Mouse (Mus musculus) lung, embryonic 15.5 days (tissue): ENCODE data around the gene Mus81. TPM values are rescaled to one million over a fixed set of nuclear protein-coding genes. Genes with fewer than 3 reads are reported as not detected.
A peak's percentile ranks its signal among the peaks of the same experiment; 100 is the strongest.

Experiments used
- ATAC-seq: fragments of 200-750 bp; cut with Nextera tagmentation; 2 replicates; pipeline ENCODE4 v1.8.0; 2017; ENCODE audit warnings: moderate number of reproducible peaks, borderline replicate concordance; ENCODE audit not compliant: low FRiP score, low TSS enrichment; ENCODE audit errors: extremely low read depth
- H3K27ac ChIP-seq: fragments of 300-500 bp; sonication (generic); 2 replicates; pipeline ENCODE4 v1.5.1; 2015; ENCODE audit warnings: moderate library complexity, mild to moderate bottlenecking, inconsistent platforms
- H3K27me3 ChIP-seq: fragments of 300-500 bp; sonication (generic); 2 replicates; pipeline ENCODE4 v1.6.1; 2015; ENCODE audit warnings: inconsistent platforms
- H3K36me3 ChIP-seq: fragments of 300-500 bp; sonication (generic); 2 replicates; pipeline ENCODE4 v1.6.1; 2015; ENCODE audit warnings: inconsistent platforms
- H3K4me1 ChIP-seq: fragments of 300-500 bp; sonication (generic); 2 replicates; pipeline ENCODE4 v1.6.1; 2015; ENCODE audit warnings: inconsistent platforms
- H3K4me2 ChIP-seq: fragments of 300-500 bp; sonication (generic); 2 replicates; pipeline ENCODE4 v1.6.1; 2015; ENCODE audit warnings: inconsistent platforms, mild to moderate bottlenecking, moderate library complexity
- H3K4me3 ChIP-seq: fragments of 300-500 bp; sonication (generic); 2 replicates; pipeline ENCODE4 v1.5.1; 2015; ENCODE audit warnings: mild to moderate bottlenecking, inconsistent platforms
- H3K9ac ChIP-seq: fragments of 300-500 bp; sonication (generic); 2 replicates; pipeline ENCODE4 v1.6.1; 2015; ENCODE audit warnings: inconsistent platforms
- H3K9me3 ChIP-seq: fragments of 300-500 bp; sonication (generic); 2 replicates; pipeline ENCODE4 v1.6.1; 2016; ENCODE audit warnings: inconsistent platforms
- WGBS: fragments of 180-500 bp; shearing (Covaris S2); methylation state at CpG from one replicate; pipeline ENCODE4 v1.1.7; 2015; 5-methylcytosine and 5-hydroxymethylcytosine counted together
- polyA plus RNA-seq: library from polyadenylated mRNA; unstranded; fragments of >200 nt; fragmentation: Nextera tagmentation; extraction: Ambion mirVana; gene quantifications from 2 replicates; pipeline ENCODE4 v1.2.1, GENCODE M21; 2015

The Mus81 gene
- polyA plus RNA-seq, 1 experiment from 2014 or later, result 43.9 TPM

GRCm38 (mm10) chr19:5455037-5455436 lies 33.2 kb downstream of the Mus81 start:
- no peaks in the 10 kb centered on the region for H3K9me3 ChIP-seq
- H3K4me2 ChIP-seq, result peak overlapping the region; percentile 82
- ATAC-seq, result no peak
- H3K9ac ChIP-seq, result peak overlapping the region; percentile 79; the same call in 1 of the 2 replicates
- no peak overlapping the region; the same call in 1 of the 2 replicates for H3K27ac ChIP-seq
- H3K36me3 ChIP-seq, result peaks cover 6% of the 10 kb centered on the region; the same call in 1 of the 2 replicates
- peak overlapping the region; percentile 71 for H3K4me3 ChIP-seq
- peaks cover 14% of the 10 kb centered on the region for H3K27me3 ChIP-seq
- H3K4me1 ChIP-seq, result peaks cover 32% of the 10 kb centered on the region
- WGBS, result 70% methylated on average over 12 of the region's 12 CpGs

- 70% methylated on average over 6 of the region's 6 CpGs for WGBS
- Histone ChIP-seq H3K4me2 (no peak overlapping the region), H3K27me3 (peaks cover 45% of the 10 kb centered on the region), H3K4me3 (no peak overlapping the region), H3K4me1 (peaks cover 38% of the 10 kb centered on the region), H3K27ac (no peak overlapping the region), H3K9me3 (no peaks in the 10 kb centered on the region), H3K36me3 (peaks cover 6% of the 10 kb centered on the region; the same call in 1 of the 2 replicates), H3K9ac (no peak overlapping the region)
- no peak for ATAC-seq
Observed at GRCm38 (mm10) chr19:5451766-5452165, 36.4 kb downstream of the Mus81 start.

GRCm38 (mm10) chr19:5449673-5450072 lies 38.5 kb downstream of the Mus81 start:
- peaks cover 5% of the 10 kb centered on the region; the same call in 1 of the 2 replicates for H3K36me3 ChIP-seq
- no peak overlapping the region for H3K9ac ChIP-seq
- no peak overlapping the region for H3K4me3 ChIP-seq
- 79% methylated on average over 3 of the region's 3 CpGs for WGBS
- H3K4me1 ChIP-seq, result peaks cover 24% of the 10 kb centered on the region
- no peak for ATAC-seq
- H3K9me3 ChIP-seq, result no peaks in the 10 kb centered on the region
- H3K27me3 ChIP-seq, result peaks cover 48% of the 10 kb centered on the region
- H3K27ac ChIP-seq, result no peak overlapping the region
- H3K4me2 ChIP-seq, result no peak overlapping the region

GRCm38 (mm10) chr19:5448354-5449150 lies 39.6 kb downstream of the Mus81 start:
- ATAC-seq, result peak; percentile 11; the same call in 1 of the 2 replicates
- no peaks in the 10 kb centered on the region for H3K9me3 ChIP-seq
- H3K9ac ChIP-seq, result no peak overlapping the region
- H3K27ac ChIP-seq, result no peak overlapping the region
- no peaks in the 10 kb centered on the region for H3K36me3 ChIP-seq
- WGBS, result 4% methylated on average over 35 of the region's 36 CpGs
- peak overlapping the region; percentile 57 for H3K4me3 ChIP-seq
- H3K4me1 ChIP-seq, result peaks cover 24% of the 10 kb centered on the region
- H3K27me3 ChIP-seq, result peaks cover 48% of the 10 kb centered on the region
- peak overlapping the region; percentile 95 for H3K4me2 ChIP-seq

GRCm38 (mm10) chr19:5447515-5448353 lies 40.5 kb downstream of the Mus81 start, which contains the start of gene Fosl1:
Gene Fosl1 (plus strand): TSS chr19:5447547.
- Histone ChIP-seq H3K27ac (no peak within 1 kb of the TSS), H3K9me3 (no peaks in the 10 kb centered on the region), H3K9ac (peak within 1 kb of the TSS; percentile 25), H3K4me3 (peak within 1 kb of the TSS; percentile 57), H3K4me2 (peak within 1 kb of the TSS; percentile 95), H3K36me3 (no peaks in the 10 kb centered on the region), H3K27me3 (peaks cover 48% of the 10 kb centered on the region), H3K4me1 (peaks cover 24% of the 10 kb centered on the region)
- ATAC-seq, result peak; percentile 73; the same call in 1 of the 2 replicates
- 1% methylated on average over 70 of the region's 70 CpGs for WGBS

GRCm38 (mm10) chr19:5445747-5446146 lies 42.5 kb downstream of the Mus81 start:
- no peaks in the 10 kb centered on the region for H3K9me3 ChIP-seq
- H3K4me3 ChIP-seq, result no peak overlapping the region
- H3K4me1 ChIP-seq, result peaks cover 24% of the 10 kb centered on the region
- H3K9ac ChIP-seq, result no peak overlapping the region
- no peak for ATAC-seq
- no peak overlapping the region for H3K27ac ChIP-seq
- H3K36me3 ChIP-seq, result no peaks in the 10 kb centered on the region
- WGBS, result 87% methylated on average over 5 of the region's 5 CpGs
- H3K4me2 ChIP-seq, result no peak overlapping the region
- H3K27me3 ChIP-seq, result peaks cover 41% of the 10 kb centered on the region

- Histone ChIP-seq H3K4me3 (no peak overlapping the region), H3K4me2 (no peak overlapping the region), H3K27me3 (peaks cover 33% of the 10 kb centered on the region), H3K36me3 (no peaks in the 10 kb centered on the region), H3K9ac (no peak overlapping the region), H3K9me3 (no peaks in the 10 kb centered on the region), H3K4me1 (peaks cover 24% of the 10 kb centered on the region), H3K27ac (no peak overlapping the region)
- 13% methylated on average over 7 of the region's 7 CpGs for WGBS
- no peak for ATAC-seq
Observed at GRCm38 (mm10) chr19:5444954-5445353, 43.2 kb downstream of the Mus81 start.

GRCm38 (mm10) chr19:5444371-5444908 lies 43.8 kb downstream of the Mus81 start:
- no peak for ATAC-seq
- no peak overlapping the region for H3K9ac ChIP-seq
- H3K4me1 ChIP-seq, result peaks cover 24% of the 10 kb centered on the region
- H3K4me3 ChIP-seq, result no peak overlapping the region
- H3K27ac ChIP-seq, result no peak overlapping the region
- 57% methylated on average over 9 of the region's 9 CpGs for WGBS
- H3K27me3 ChIP-seq, result peaks cover 28% of the 10 kb centered on the region
- H3K36me3 ChIP-seq, result no peaks in the 10 kb centered on the region
- no peak overlapping the region for H3K4me2 ChIP-seq
- no peaks in the 10 kb centered on the region for H3K9me3 ChIP-seq

GRCm38 (mm10) chr19:5433951-5434350 lies 54.3 kb downstream of the Mus81 start:
- peak overlapping the region; percentile 85 for H3K27ac ChIP-seq
- H3K36me3 ChIP-seq, result no peaks in the 10 kb centered on the region
- H3K4me1 ChIP-seq, result peaks cover 18% of the 10 kb centered on the region
- H3K9me3 ChIP-seq, result no peaks in the 10 kb centered on the region
- peak overlapping the region; percentile 79 for H3K4me2 ChIP-seq
- H3K27me3 ChIP-seq, result no peaks in the 10 kb centered on the region
- peak overlapping the region; percentile 36; the same call in 1 of the 2 replicates for H3K4me3 ChIP-seq
- 47% methylated on average over 7 of the region's 7 CpGs for WGBS
- no peak for ATAC-seq
- peak overlapping the region; percentile 36; the same call in 1 of the 2 replicates for H3K9ac ChIP-seq

- Histone ChIP-seq H3K36me3 (no peaks in the 10 kb centered on the region), H3K4me2 (peak overlapping the region; percentile 79), H3K4me1 (peaks cover 18% of the 10 kb centered on the region), H3K27me3 (no peaks in the 10 kb centered on the region), H3K4me3 (peak overlapping the region; percentile 36), H3K9me3 (no peaks in the 10 kb centered on the region), H3K27ac (peak overlapping the region; percentile 85), H3K9ac (peak overlapping the region; percentile 36; the same call in 1 of the 2 replicates)
- peak; percentile 66 for ATAC-seq
- 2% methylated on average over 16 of the region's 16 CpGs for WGBS
Observed at GRCm38 (mm10) chr19:5432992-5433852, 55.0 kb downstream of the Mus81 start.
